Mouse (Mus musculus) C2C12 (cell line): ENCODE results near the gene Aqp3. TPM values are rescaled to one million over a fixed set of nuclear protein-coding genes. Genes with fewer than 3 reads are reported as not detected.

Experiments used
- H3K27me3 ChIP-seq: one replicate; pipeline ENCODE4 v1.6.1; 2011; ENCODE audit not compliant: control insufficient read depth, insufficient read depth, insufficient read length
- H3K36me3 ChIP-seq: one replicate; pipeline ENCODE4 v1.6.1; 2011; ENCODE audit not compliant: control insufficient read depth, insufficient read depth
- H3K4me3 ChIP-seq: one replicate; pipeline ENCODE4 v1.5.1; 2011; ENCODE audit warnings: mild to moderate bottlenecking, control low read depth; ENCODE audit not compliant: poor library complexity, insufficient read depth, severe bottlenecking
- H3K79me2 ChIP-seq: one replicate; pipeline ENCODE4 v1.6.1; 2011; ENCODE audit not compliant: control insufficient read depth, insufficient read depth
- H3K79me3 ChIP-seq: one replicate; pipeline ENCODE4 v1.6.1; 2011; ENCODE audit warnings: low read depth, control low read depth
- H3ac ChIP-seq: one replicate; pipeline ENCODE3; 2011; ENCODE audit warnings: low read depth; ENCODE audit not compliant: control insufficient read depth, insufficient read length
- CEBPB ChIP-seq: IDR thresholded peaks from one replicate; pipeline ENCODE4 v1.6.1; 2011; ENCODE audit warnings: low read depth, mild to moderate bottlenecking, control low read depth, moderate library complexity
- CTCF ChIP-seq: IDR thresholded peaks from one replicate; pipeline ENCODE4 v1.5.1; 2011; ENCODE audit not compliant: control insufficient read depth, insufficient read depth, insufficient read length
- FOSL1 ChIP-seq: IDR thresholded peaks from one replicate; pipeline ENCODE4 v1.8.0; 2011; ENCODE audit warnings: mild to moderate bottlenecking, low read length; ENCODE audit not compliant: poor library complexity, insufficient read depth, severe bottlenecking
- MAX ChIP-seq: IDR thresholded peaks from one replicate; pipeline ENCODE4 v1.6.1; 2011; ENCODE audit warnings: mild to moderate bottlenecking, control low read depth
- MYOD1 ChIP-seq: IDR thresholded peaks from one replicate; pipeline ENCODE4 v1.6.1; 2011; ENCODE audit warnings: low read depth; ENCODE audit not compliant: control insufficient read depth, insufficient read length
- MYOG ChIP-seq: IDR thresholded peaks from one replicate; pipeline ENCODE4 v1.6.1; 2011; ENCODE audit not compliant: control insufficient read depth, insufficient read length; ENCODE audit errors: extremely low read depth
- USF1 ChIP-seq: IDR thresholded peaks from one replicate; pipeline ENCODE4 v1.6.1; 2011; ENCODE audit warnings: low read depth, mild to moderate bottlenecking, control low read depth, moderate library complexity
- long read RNA-seq, 2 experiments: library from polyadenylated mRNA; unstranded; transcript quantifications; one replicate each; pipeline ENCODE4 v2.0.0; 2019 to 2020
- polyA plus RNA-seq: library from polyadenylated mRNA; unstranded; fragments of >200 nt; fragmentation: generic; extraction: Trizol; gene quantifications from one replicate; pipeline ENCODE4 v1.2.1, GENCODE M21; 2012; ENCODE audit warnings: missing spikeins

Aqp3 gene
- 0.06 TPM for polyA plus RNA-seq
- long read RNA-seq, experiment 1, result 0 reads
- long read RNA-seq, experiment 2, result 0 reads

- H3K27me3 ChIP-seq, result peaks cover 3% of the 10 kb centered on the region
- no peak within 1 kb of the TSS for H3K4me3 ChIP-seq
Measured at GRCm38 (mm10) chr4:41097871-41098576, at the start of gene Aqp3. Gene Aqp3 (minus strand): TSS chr4:41098183.

GRCm38 (mm10) chr4:41142601-41143000, 44.6 kb upstream of the Aqp3 start:
- Histone ChIP-seq H3K4me3 (no peak overlapping the region), H3K79me3 (peaks cover 86% of the 10 kb centered on the region), H3K27me3 (no peaks in the 10 kb centered on the region), H3K79me2 (peaks cover 100% of the 10 kb centered on the region), H3K36me3 (peaks cover 28% of the 10 kb centered on the region), H3ac (no peak overlapping the region)
- no peak for TF ChIP-seq USF1
- no peak for TF ChIP-seq MYOD1
- TF ChIP-seq CTCF, result no peak
- no peak for TF ChIP-seq FOSL1
- no peak for TF ChIP-seq CEBPB
- TF ChIP-seq MYOG, result no peak
- TF ChIP-seq MAX, result no peak

More at GRCm38 (mm10) chr4:41097871-41098576, at the start of gene Aqp3:
- no peak within 1 kb of the TSS for H3ac ChIP-seq
- H3K79me3 ChIP-seq, result no peaks in the 10 kb centered on the region
- TF ChIP-seq MYOG, result no peak
- no peak for TF ChIP-seq MAX
- TF ChIP-seq USF1, result no peak
- no peak for TF ChIP-seq FOSL1
- no peak for TF ChIP-seq CEBPB
- no peak for TF ChIP-seq MYOD1
- no peak for TF ChIP-seq CTCF
- H3K79me2 ChIP-seq, result no peaks in the 10 kb centered on the region
- no peaks in the 10 kb centered on the region for H3K36me3 ChIP-seq

- Histone ChIP-seq H3K36me3 (peaks cover 28% of the 10 kb centered on the region), H3K4me3 (no peak overlapping the region), H3K79me3 (peaks cover 83% of the 10 kb centered on the region), H3K27me3 (no peaks in the 10 kb centered on the region), H3ac (no peak overlapping the region), H3K79me2 (peaks cover 99% of the 10 kb centered on the region)
- TF ChIP-seq CTCF (no peak), MYOG (no peak), MAX (no peak), USF1 (no peak), MYOD1 (no peak), FOSL1 (no peak), CEBPB (no peak)
Measured at GRCm38 (mm10) chr4:41140174-41140875, 42.3 kb upstream of the Aqp3 start.

GRCm38 (mm10) chr4:41136811-41137210, 38.8 kb upstream of the Aqp3 start:
- Histone ChIP-seq H3K27me3 (no peaks in the 10 kb centered on the region), H3ac (peak overlapping the region; percentile 63), H3K4me3 (peak overlapping the region; percentile 84), H3K79me2 (peaks cover 64% of the 10 kb centered on the region), H3K36me3 (peaks cover 25% of the 10 kb centered on the region), H3K79me3 (peaks cover 55% of the 10 kb centered on the region)
- TF ChIP-seq USF1, result no peak
- TF ChIP-seq CTCF, result no peak
- no peak for TF ChIP-seq MYOG
- TF ChIP-seq FOSL1, result no peak
- no peak for TF ChIP-seq CEBPB
- TF ChIP-seq MYOD1, result no peak
- TF ChIP-seq MAX, result no peak

- Histone ChIP-seq H3K36me3 (peaks cover 21% of the 10 kb centered on the region), H3K79me2 (peaks cover 60% of the 10 kb centered on the region), H3K79me3 (peaks cover 52% of the 10 kb centered on the region), H3K27me3 (no peaks in the 10 kb centered on the region), H3K4me3 (peak overlapping the region; percentile 84), H3ac (peak overlapping the region; percentile 63)
- TF ChIP-seq MYOD1 (no peak), CTCF (no peak), MYOG (no peak), MAX (no peak), CEBPB (no peak), USF1 (no peak), FOSL1 (no peak)
Measured at GRCm38 (mm10) chr4:41136454-41136805, 38.4 kb upstream of the Aqp3 start.
